Mouse (Mus musculus) E14TG2a.4 (cell line): ENCODE measurements at regions not wholly inside any gene's neighbourhood (a gene's known extent, or its start where the extent isn't known, plus 50 kb on each side); places are given as distances from the start of the nearest gene placed in this dataset.

ENCODE experiments used
- CTCF ChIP-seq: conservative IDR thresholded peaks from 2 replicates; pipeline ENCODE4 v1.5.1; 2014; ENCODE audit warnings: low read length
- NANOG ChIP-seq: IDR thresholded peaks from 2 replicates; pipeline ENCODE4 v1.6.1; 2014; ENCODE audit warnings: borderline replicate concordance, low read length, mixed read lengths

- TF ChIP-seq NANOG (no peak), CTCF (no peak)
Measured at GRCm38 (mm10) chr3:156149322-156149721, 412.3 kb upstream of the Negr1 start.
